Mouse (Mus musculus) thymus, postnatal 14 days (tissue): ENCODE measurements around the gene Nudt11.
"Not testable (repeated sequence)": the region's sequence is repeated elsewhere in the genome, so short reads cannot be mapped to it uniquely, and the experiment has no call there.

Experiments used
- DNase-seq: peaks from one replicate; pipeline ENCODE4 v3.0.0; 2021

Nudt11 gene

DNA sequence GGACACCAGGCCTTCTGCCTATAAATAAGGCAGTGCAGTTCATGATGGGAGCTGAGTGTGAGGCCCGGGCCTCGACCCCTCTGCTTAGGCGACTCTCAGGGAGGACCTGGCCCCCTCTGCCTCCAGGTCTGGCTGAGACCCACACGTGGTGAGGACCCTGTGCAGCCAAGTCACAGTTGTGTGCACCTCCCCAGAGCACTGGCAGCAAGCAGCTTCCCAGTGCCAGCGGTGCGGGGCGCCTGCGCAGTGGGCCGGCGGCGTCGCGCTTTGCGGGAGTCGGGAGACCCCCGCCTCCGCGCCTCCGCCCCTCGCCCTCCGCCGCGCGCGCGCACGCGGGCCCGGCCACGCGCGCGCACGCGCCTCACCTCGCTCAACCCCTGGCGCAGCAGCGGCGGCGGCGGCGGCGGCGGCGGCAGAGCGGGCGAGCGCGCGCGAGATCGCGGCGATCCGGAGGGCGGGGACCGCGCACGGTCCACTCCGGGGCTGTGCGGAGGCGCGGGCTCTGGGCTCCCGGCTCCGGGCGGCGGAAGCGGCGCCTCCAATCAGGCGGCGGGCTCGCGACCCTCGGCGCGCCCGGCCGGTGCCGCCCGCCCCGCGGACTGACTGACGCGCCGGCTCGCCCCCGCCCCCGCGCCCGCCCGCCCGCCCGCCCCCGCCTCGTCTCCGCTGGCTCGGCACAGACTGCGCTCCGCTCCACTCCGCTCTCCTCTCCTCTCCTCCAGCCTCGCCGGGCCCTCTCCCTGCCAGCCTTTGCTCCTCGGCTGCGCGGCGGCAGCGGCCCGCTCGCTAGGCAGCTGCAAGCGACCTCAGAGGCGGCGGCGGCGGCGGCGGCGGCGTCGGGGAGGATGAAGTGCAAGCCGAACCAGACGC lies at the start of gene Nudt11:
TSS of gene Nudt11 (plus strand) at position 388 of the 870 bp plus-strand sequence.
- DNase-seq: not testable (repeated sequence)

DNA sequence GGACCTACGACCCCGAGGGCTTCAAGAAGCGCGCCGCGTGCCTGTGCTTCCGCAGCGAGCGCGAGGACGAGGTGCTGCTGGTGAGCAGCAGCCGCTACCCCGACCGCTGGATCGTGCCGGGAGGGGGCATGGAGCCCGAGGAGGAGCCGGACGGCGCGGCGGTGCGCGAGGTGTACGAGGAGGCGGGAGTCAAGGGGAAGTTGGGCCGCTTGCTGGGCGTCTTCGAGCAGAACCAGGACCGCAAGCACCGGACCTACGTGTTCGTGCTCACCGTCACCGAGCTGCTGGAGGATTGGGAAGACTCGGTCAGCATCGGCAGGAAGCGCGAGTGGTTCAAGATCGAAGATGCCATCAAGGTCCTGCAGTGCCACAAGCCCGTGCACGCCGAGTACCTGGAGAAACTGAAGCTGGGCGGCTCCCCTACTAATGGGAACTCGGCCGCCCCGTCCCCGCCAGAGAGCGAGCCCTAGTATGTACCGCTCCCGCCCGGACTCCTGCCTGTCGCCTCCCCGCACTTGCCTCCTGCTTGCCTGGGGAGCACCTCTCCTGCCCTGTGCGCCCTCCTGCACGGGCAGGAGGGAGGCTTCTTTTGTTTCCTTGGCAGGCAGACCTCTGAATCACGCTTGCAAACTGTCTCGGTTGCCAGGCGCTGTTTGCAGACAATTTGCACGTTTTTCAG lies 822 bp downstream of the Nudt11 start:
- not testable (repeated sequence) for DNase-seq

DNA sequence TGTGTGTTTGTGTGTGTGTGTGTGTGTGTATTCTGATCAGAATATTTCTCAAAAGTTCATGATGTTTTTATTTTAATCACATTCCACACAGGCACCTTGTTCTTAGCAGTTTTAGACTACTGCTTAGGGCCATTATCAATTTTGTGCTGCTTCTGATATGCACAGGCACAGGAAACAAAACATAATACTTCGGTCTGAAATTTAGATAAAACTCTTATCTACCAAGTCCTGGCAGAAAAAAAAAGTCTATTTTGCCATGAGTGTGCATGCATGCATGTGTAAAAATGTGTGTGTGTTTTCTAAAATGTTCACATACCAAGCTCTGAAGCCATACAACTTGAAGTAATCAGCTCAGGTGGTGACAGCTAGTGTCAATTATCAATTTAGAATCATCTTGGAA lies 14.3 kb downstream of the Nudt11 start:
- no peak for DNase-seq

DNA sequence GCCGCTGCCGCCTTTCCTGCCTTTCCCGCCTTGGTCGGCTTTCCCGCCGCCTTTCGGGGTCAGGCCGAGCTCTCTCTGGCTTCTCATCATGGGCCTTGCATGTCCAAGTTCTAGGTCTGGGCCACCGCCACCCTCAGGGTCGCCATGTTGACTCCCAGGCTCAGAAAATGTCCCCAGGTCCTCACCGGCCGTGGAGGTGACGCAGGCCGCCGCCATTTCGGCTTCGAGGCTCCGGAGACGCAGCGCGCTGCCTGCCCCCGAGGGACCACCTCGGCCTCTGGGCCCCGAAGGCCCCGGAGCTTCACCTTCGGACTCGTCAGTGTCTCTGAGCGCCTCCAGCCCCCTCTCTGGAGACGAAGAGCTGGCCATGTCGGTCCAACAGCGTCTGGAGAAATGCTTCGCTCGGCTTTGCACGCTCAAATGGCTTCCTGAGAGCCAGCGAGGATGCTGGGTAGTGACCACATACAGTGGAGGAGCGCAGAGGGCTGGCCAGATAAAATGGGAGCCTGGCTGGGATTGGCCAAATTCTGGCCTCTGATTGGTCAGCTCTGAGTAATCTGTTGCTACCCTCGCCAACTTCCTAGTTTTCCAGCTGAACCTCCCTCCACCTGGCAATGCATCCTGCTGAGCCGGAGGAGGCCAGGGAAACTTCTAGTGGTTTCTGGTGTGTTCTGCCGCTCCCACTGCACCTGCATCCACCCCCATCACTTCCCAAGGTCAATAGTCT lies 35.9 kb downstream of the Nudt11 start, which contains the start of gene AU022751:
TSS of gene AU022751 (minus strand) at position 466 of the 727 bp plus-strand sequence.
- DNase-seq: no peak

DNA sequence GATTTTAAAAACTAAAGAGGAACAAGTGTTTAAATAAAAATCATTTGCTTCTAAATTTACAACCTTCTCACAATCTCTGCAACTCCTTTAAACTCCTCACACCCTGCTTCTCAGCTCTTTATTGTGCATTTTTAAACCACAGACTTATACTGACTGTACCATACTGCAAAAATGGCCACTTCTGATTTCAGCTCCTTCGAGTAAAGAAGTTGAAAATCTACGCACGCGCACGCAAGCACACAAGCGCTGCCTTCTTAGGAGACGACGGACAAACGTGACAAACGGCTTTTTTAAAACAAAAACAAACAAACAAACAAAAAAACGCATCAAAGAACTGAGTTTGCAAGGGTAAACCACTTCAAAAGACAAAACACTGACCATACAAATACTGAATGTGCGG lies 44.3 kb downstream of the Nudt11 start:
- no peak for DNase-seq

DNA sequence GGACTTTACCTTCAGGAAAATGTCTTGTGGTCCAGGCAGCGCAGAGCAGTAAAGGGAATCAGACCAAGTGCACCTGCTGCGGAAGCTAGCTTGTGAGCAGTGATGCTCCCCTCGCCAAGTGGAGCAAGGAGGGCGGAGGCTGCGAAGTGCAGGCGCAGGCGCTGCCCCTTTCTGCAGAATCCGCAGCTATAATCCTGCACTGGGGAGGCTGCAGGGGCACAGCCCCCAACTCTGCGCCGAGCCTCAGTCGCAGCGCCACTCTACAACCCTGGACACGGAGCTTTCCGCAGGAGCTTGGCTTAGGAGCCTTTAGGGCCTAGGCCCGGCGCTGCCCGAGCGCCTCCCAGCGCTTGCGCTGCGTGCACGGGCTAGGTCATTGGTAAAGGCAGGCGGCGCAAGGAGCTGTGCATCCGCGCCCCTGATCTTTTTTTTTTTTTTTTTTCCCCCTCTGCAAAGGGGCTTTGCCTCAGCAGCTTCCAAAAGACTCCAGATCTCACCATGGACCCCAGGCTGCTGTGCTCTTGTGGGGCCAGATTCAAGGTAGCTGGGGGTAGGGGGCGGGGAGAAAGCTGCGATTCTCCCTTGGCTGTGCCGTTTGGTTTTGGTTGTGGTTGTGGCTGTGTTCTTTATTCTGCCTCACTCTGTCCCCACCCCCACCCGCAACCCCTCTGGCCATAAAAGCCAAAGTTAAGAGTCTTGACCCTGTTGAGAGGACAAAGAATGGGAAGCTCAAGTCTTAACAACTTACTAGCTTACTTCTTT lies 44.9 kb downstream of the Nudt11 start:
- no peak for DNase-seq
